Mouse (Mus musculus) small intestine, adult 2 months (tissue): Measurements from ENCODE around the gene Gm20388.

Experiments
- CTCF ChIP-seq: fragments of 200-500 bp; IDR thresholded peaks from 2 replicates; pipeline ENCODE4 v1.5.1; 2012; ENCODE audit warnings: low read depth, mild to moderate bottlenecking, control low read depth, inconsistent platforms, low read length, moderate library complexity, mixed read lengths; ENCODE audit not compliant: insufficient replicate concordance, insufficient read length; ENCODE audit errors: extremely low read depth
- POLR2A ChIP-seq: fragments of 200-500 bp; IDR thresholded peaks from 2 replicates; pipeline ENCODE4 v1.6.1; 2012; ENCODE audit warnings: low read depth, mild to moderate bottlenecking, control low read depth, inconsistent platforms, low read length, moderate library complexity

GRCm38 (mm10) chr8:121074848-121075145, 1164.2 kb downstream of the Gm20388 start:
- no peak for TF ChIP-seq CTCF
- TF ChIP-seq POLR2A: no peak
